Mouse (Mus musculus) small intestine, adult 2 months (tissue): ENCODE results near the gene Abhd18.

Source experiments
- CTCF ChIP-seq: fragments of 200-500 bp; IDR thresholded peaks from 2 replicates; pipeline ENCODE4 v1.5.1; 2012; ENCODE audit warnings: low read depth, mild to moderate bottlenecking, control low read depth, inconsistent platforms, low read length, moderate library complexity, mixed read lengths; ENCODE audit not compliant: insufficient replicate concordance, insufficient read length; ENCODE audit errors: extremely low read depth
- POLR2A ChIP-seq: fragments of 200-500 bp; IDR thresholded peaks from 2 replicates; pipeline ENCODE4 v1.6.1; 2012; ENCODE audit warnings: low read depth, mild to moderate bottlenecking, control low read depth, inconsistent platforms, low read length, moderate library complexity

GRCm38 (mm10) chr3:40806871-40807270 is 39.9 kb upstream of the Abhd18 start:
- TF ChIP-seq CTCF (no peak), POLR2A (no peak)
